Mouse (Mus musculus) forebrain, embryonic 10.5 days (tissue): ENCODE measurements at regions not wholly inside any gene's neighbourhood (a gene's known extent, or its start where the extent isn't known, plus 50 kb on each side); places are given as distances from the start of the nearest gene placed in this dataset.

Experiments used
- DNase-seq: peaks from one replicate; pipeline ENCODE4 v3.0.0-alpha.2; 2017; ENCODE audit warnings: low spot score; ENCODE audit errors: extremely low spot score
- H3K27ac ChIP-seq: fragments of 300-500 bp; sonication (generic); 2 replicates; pipeline ENCODE4 v1.5.1; 2016; ENCODE audit warnings: mild to moderate bottlenecking
- H3K27me3 ChIP-seq: fragments of 300-500 bp; sonication (generic); 2 replicates; pipeline ENCODE4 v1.6.1; 2016; ENCODE audit warnings: mild to moderate bottlenecking; ENCODE audit not compliant: poor library complexity, severe bottlenecking
- H3K36me3 ChIP-seq: fragments of 300-500 bp; sonication (generic); replicated peaks from 2 replicates; pipeline ENCODE4 v1.6.1; 2016; ENCODE audit warnings: mild to moderate bottlenecking, moderate library complexity
- H3K4me1 ChIP-seq: fragments of 300-500 bp; sonication (generic); 2 replicates; pipeline ENCODE4 v1.6.1; 2016
- H3K4me3 ChIP-seq: fragments of 300-500 bp; sonication (generic); 2 replicates; pipeline ENCODE4 v1.5.1; 2016; ENCODE audit warnings: mild to moderate bottlenecking, moderate library complexity
- H3K9me3 ChIP-seq: fragments of 300-500 bp; sonication (generic); 2 replicates; pipeline ENCODE4 v1.6.1; 2016; ENCODE audit warnings: mild to moderate bottlenecking, moderate library complexity
- WGBS: fragments of 180-500 bp; shearing (Covaris S2); methylation state at CpG from one replicate; pipeline ENCODE4 v1.1.7; 2016; 5-methylcytosine and 5-hydroxymethylcytosine counted together

GRCm38 (mm10) chr1:69364069-69364468 lies 256.2 kb upstream of the Erbb4 start:
- no peak for DNase-seq
- no peak overlapping the region for H3K27ac ChIP-seq
- no peaks in the 10 kb centered on the region for H3K9me3 ChIP-seq
- no peaks in the 10 kb centered on the region for H3K27me3 ChIP-seq
- no peak overlapping the region for H3K4me3 ChIP-seq
- no peaks in the 10 kb centered on the region for H3K4me1 ChIP-seq
- no peaks in the 10 kb centered on the region for H3K36me3 ChIP-seq

DNA sequence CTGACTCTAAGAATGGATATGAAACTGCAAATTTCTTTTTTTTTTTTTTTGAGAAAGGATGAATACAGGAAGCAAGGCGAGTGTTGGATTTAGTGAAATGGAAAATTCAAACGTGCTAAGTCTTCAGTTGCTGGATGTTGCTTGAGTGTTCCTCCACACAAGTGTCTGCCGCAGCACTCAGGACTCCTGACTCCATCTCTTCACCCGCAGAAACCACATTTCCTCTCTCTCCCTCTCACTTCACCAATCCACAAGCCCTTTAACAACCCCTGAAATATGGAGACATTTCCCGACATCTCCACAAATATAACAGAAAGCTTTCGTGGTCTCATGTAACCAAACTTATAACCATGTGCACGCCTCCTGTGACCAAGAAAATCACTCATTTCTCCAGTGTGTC lies 249.7 kb upstream of the Erbb4 start:
- H3K4me3 ChIP-seq = no peak overlapping the region
- no peak for DNase-seq
- no peaks in the 10 kb centered on the region for H3K9me3 ChIP-seq
- WGBS = 85% methylated on average over 7 of the region's 7 CpGs
- H3K4me1 ChIP-seq = no peaks in the 10 kb centered on the region
- H3K36me3 ChIP-seq = no peaks in the 10 kb centered on the region
- H3K27me3 ChIP-seq = no peaks in the 10 kb centered on the region
- H3K27ac ChIP-seq = no peak overlapping the region

GRCm38 (mm10) chr1:69350417-69350816 lies 242.6 kb upstream of the Erbb4 start:
- DNase-seq = no peak
- Histone ChIP-seq H3K9me3 (no peaks in the 10 kb centered on the region), H3K27me3 (no peaks in the 10 kb centered on the region), H3K27ac (no peak overlapping the region), H3K4me1 (no peaks in the 10 kb centered on the region), H3K36me3 (no peaks in the 10 kb centered on the region), H3K4me3 (no peak overlapping the region)
- WGBS = 91% methylated on average over 2 of the region's 2 CpGs

- DNase-seq = no peak
- Histone ChIP-seq H3K9me3 (no peaks in the 10 kb centered on the region), H3K27ac (no peak overlapping the region), H3K4me1 (no peaks in the 10 kb centered on the region), H3K27me3 (no peaks in the 10 kb centered on the region), H3K4me3 (no peak overlapping the region), H3K36me3 (no peaks in the 10 kb centered on the region)
- 93% methylated on average over 6 of the region's 6 CpGs for WGBS
Observed at GRCm38 (mm10) chr1:69349826-69350225, 242.0 kb upstream of the Erbb4 start.

GRCm38 (mm10) chr1:69342100-69342499 lies 234.2 kb upstream of the Erbb4 start:
- H3K27me3 ChIP-seq = no peaks in the 10 kb centered on the region
- H3K36me3 ChIP-seq = no peaks in the 10 kb centered on the region
- H3K4me1 ChIP-seq = no peaks in the 10 kb centered on the region
- H3K4me3 ChIP-seq = no peak overlapping the region
- WGBS = 95% methylated on average over 4 of the region's 4 CpGs
- no peak overlapping the region for H3K27ac ChIP-seq
- no peak for DNase-seq
- H3K9me3 ChIP-seq = no peaks in the 10 kb centered on the region

DNA sequence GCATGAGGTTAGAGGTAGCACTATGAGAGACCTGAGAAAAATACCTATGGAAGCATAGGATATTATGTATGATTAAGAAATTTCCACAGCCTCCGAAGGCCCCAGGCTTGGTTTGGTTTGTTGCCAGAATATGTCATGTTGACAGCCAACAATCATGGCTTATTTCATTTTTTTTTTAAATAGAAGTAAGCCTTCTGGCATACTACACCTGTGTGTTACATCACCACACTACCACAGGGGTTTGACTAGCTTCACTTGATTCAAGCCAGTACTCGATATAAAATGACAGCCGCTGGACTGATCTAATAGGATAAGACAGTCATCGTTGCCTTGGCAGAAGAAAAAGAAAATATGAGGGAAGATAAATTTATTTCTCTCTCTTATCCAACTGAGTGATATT lies 232.6 kb upstream of the Erbb4 start:
- H3K36me3 ChIP-seq = no peaks in the 10 kb centered on the region
- no peaks in the 10 kb centered on the region for H3K9me3 ChIP-seq
- WGBS = 90% methylated on average over 4 of the region's 4 CpGs
- H3K27ac ChIP-seq = no peak overlapping the region
- no peaks in the 10 kb centered on the region for H3K4me1 ChIP-seq
- no peak overlapping the region for H3K4me3 ChIP-seq
- no peaks in the 10 kb centered on the region for H3K27me3 ChIP-seq
- no peak for DNase-seq

- Histone ChIP-seq H3K9me3 (no peaks in the 10 kb centered on the region), H3K27me3 (no peaks in the 10 kb centered on the region), H3K4me3 (peak overlapping the region; percentile 24; the same call in 1 of the 2 replicates), H3K27ac (no peak overlapping the region), H3K36me3 (no peaks in the 10 kb centered on the region), H3K4me1 (peaks cover 12% of the 10 kb centered on the region)
- 47% methylated on average over 11 of the region's 11 CpGs for WGBS
- no peak for DNase-seq
Observed at GRCm38 (mm10) chr1:69331418-69332254, 223.8 kb upstream of the Erbb4 start.

DNA sequence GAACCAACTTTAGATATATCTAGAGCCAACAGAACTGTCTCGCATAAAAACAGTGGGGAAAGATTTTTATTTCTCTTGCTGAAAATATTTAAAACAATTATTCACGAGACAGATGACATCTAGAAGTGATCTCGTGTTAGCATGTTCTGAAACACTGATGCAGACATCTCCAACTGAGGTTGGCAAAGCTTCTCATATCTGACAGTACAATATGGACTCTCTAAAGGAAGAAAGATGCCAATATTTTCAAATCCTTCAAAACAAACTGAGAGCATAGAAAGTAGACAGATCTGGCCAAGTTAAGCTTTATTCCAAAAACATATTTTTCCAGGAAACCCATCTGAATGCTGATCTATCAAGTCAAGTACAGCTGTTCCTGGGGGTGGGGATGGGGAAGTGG lies 221.5 kb upstream of the Erbb4 start:
- 84% methylated on average over 3 of the region's 3 CpGs for WGBS
- no peak overlapping the region for H3K27ac ChIP-seq

DNA sequence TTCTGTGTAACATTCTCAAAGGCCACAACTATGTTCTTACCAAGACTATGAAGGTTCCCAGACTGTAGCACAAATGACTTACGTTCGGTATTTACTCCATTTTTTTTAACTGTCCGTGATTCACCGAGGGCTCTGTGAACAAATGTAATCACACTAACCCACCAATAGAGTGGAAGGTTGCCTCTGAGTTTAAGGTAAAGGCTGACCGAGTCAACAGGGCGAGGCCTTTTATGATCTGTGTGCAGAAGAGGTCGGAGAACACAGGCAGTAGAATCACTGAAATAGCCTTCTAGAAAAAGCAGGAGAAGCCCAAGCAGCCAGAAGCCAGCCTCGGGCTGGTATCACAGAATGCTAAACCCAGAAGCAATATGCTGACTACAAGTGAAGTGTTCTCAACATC lies 218.9 kb upstream of the Erbb4 start:
- no peak for DNase-seq

More for the DNA sequence above, 221.5 kb upstream of the Erbb4 start:
- H3K9me3 ChIP-seq = no peaks in the 10 kb centered on the region
- peaks cover 12% of the 10 kb centered on the region for H3K4me1 ChIP-seq
- no peak for DNase-seq
- H3K4me3 ChIP-seq = no peak overlapping the region
- no peaks in the 10 kb centered on the region for H3K27me3 ChIP-seq
- no peaks in the 10 kb centered on the region for H3K36me3 ChIP-seq

DNA sequence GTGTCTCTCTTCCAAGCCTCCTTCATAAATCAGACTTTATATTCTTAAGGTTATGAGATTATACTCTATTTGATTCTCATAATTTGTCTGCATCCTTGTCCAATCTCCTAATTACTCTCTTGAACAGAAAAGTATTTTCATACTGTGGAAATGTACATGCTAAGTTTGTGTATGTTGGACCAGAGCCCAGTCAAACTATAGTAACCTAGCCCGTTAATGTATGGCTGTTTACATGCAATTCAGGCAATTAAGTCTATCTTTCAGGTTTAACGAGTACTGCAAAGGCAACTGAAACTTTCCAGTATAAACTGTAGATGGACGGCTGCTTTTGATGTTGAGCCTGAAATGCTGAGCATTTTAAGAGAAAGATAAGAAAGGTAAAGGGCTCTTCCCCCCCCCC lies 211.7 kb upstream of the Erbb4 start:
- WGBS = 80% methylated on average over 3 of the region's 3 CpGs
- Histone ChIP-seq H3K4me3 (no peak overlapping the region), H3K36me3 (no peaks in the 10 kb centered on the region), H3K27me3 (no peaks in the 10 kb centered on the region), H3K9me3 (no peaks in the 10 kb centered on the region), H3K27ac (no peak overlapping the region), H3K4me1 (no peaks in the 10 kb centered on the region)
- no peak for DNase-seq

More for the DNA sequence above, 218.9 kb upstream of the Erbb4 start:
- 92% methylated on average over 8 of the region's 8 CpGs for WGBS
- no peaks in the 10 kb centered on the region for H3K27me3 ChIP-seq
- H3K4me1 ChIP-seq = peaks cover 3% of the 10 kb centered on the region
- no peak overlapping the region for H3K4me3 ChIP-seq
- H3K9me3 ChIP-seq = no peaks in the 10 kb centered on the region
- H3K36me3 ChIP-seq = no peaks in the 10 kb centered on the region
- H3K27ac ChIP-seq = no peak overlapping the region

DNA sequence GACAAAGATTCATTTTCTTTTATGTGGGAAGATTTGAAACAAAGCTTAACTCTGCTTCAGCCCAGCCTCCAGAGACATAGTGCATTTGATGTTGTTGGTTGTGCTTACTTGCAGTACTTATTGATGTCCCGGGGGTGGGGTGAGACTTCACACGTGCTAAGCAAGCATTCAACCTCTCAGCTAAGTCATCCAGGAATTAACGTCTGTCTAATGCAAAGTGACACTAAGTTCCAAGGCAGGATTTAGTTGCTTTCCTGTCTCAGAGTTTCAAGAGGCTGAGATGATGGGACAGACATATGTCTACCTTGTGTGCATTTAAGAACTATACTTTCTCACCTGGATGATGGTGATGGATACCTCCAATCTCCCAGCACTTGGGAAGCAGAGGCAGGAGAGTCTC lies 189.0 kb upstream of the Erbb4 start:
- no peak for DNase-seq
- H3K4me3 ChIP-seq = no peak overlapping the region
- H3K27ac ChIP-seq = no peak overlapping the region
- no peaks in the 10 kb centered on the region for H3K9me3 ChIP-seq
- H3K27me3 ChIP-seq = no peaks in the 10 kb centered on the region
- 85% methylated on average over 3 of the region's 3 CpGs for WGBS
- H3K36me3 ChIP-seq = no peaks in the 10 kb centered on the region
- no peaks in the 10 kb centered on the region for H3K4me1 ChIP-seq

GRCm38 (mm10) chr1:69291329-69291728 lies 183.5 kb upstream of the Erbb4 start:
- Histone ChIP-seq H3K27ac (no peak overlapping the region), H3K36me3 (no peaks in the 10 kb centered on the region), H3K27me3 (no peaks in the 10 kb centered on the region), H3K4me3 (no peak overlapping the region), H3K4me1 (peaks cover 1% of the 10 kb centered on the region; the same call in 1 of the 2 replicates), H3K9me3 (no peaks in the 10 kb centered on the region)
- no peak for DNase-seq
- 86% methylated on average over 7 of the region's 7 CpGs for WGBS

DNA sequence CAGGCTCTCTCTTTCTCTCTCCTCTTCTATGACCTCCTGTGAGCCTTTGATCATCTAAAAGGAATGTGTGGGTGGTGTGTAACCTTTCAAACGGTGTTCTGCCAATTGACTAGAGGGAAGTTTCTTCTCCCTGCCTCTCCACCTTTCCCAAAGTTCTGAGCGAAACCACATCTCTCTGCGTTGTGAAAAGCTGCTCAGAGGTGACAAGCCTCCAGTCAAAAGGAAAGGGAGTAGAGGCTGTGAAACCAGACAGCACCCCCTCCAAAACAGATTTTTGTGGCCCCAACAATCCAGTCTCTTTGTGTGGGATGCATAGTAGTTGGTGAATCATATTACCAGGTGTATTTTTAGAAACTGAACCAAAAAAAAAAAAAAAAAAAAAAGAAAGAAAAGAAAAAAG lies 178.5 kb upstream of the Erbb4 start:
- Histone ChIP-seq H3K27ac (no peak overlapping the region), H3K27me3 (no peaks in the 10 kb centered on the region), H3K36me3 (no peaks in the 10 kb centered on the region), H3K4me3 (no peak overlapping the region), H3K4me1 (peaks cover 19% of the 10 kb centered on the region), H3K9me3 (no peaks in the 10 kb centered on the region)
- 50% methylated on average over 3 of the region's 3 CpGs for WGBS
- no peak for DNase-seq
